Comparison of ENCODE assay signal across 9 mouse cellular contexts in the genomic region with DNA sequence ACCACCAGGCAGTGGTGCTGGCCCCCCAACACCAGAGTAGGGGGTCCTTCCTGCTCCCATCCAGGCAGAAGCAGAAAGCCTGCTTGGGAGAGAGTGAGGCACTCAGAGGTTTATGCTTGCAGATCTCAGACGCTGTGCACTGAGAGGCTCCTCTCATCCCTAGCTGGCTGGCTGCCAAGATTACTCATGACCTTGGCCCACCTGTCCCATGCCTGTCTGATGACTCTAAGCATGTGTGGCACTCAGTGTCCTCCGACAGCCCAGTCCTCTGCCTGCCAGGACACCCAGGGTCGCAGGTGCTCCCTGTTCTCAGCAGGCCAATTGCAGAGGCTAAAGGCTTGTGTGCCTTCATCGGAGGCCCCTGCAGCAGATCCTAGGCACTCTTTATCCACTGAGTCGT. TPM values are rescaled to one million over a fixed set of nuclear protein-coding genes. Genes with fewer than 3 reads are reported as not detected.
DNase-seq lines count a peak whose midpoint lies in the region; ATAC-seq lines count a peak whose summit lies in the region.
"Had no signal": no experiment of that assay in that cellular context is flagged by ENCODE, and none has a peak within 500 bp of the region (broad histone marks: within the 10 kb centered on the region; RNA-seq: fewer than 3 reads in every experiment).

No protein-coding gene starts in this region.

- intact Hi-C loops in heart, postnatal 14 days (cut with DNase I), result no loop called here

- DNase-seq in gastrocnemius, adult 18-20 months (ENCODE audit: low spot score), result peak; percentile 86
- DNase-seq in gastrocnemius, postnatal 4 days (ENCODE audit: low spot score in 2 of 2), result no peak
- DNase-seq in 3T3-L1 (ENCODE audit: low read depth, low spot score), result peak; percentile 47
- DNase-seq in cerebellum, adult 11-12 months, result peak; percentile 84
- peak; percentile 43 to 51 for DNase-seq in heart, postnatal 14 days
- no peak for DNase-seq in right cerebral cortex, postnatal 36 days (ENCODE audit: low spot score in 2 of 2)
- DNase-seq: lung, postnatal 10 days had no signal

- ATAC-seq in granulocyte monocyte progenitor cell, adult 5-6 weeks (replicated peaks; ENCODE audit: poor library complexity, severe bottlenecking), result no peak
- no peak for ATAC-seq in megakaryocyte, adult 5-6 weeks (ENCODE audit: poor library complexity, severe bottlenecking)

RNA-seq across cellular contexts. Expression of gene Tmem52, which starts 4.4 kb away (rescaled TPM):
- 100 to 1,000 TPM; 138 to 243 TPM for total RNA-seq in gastrocnemius, adult 18-20 months (2021)
- 10 to 100 TPM; 65.3 to 85.5 TPM for total RNA-seq in gastrocnemius, postnatal 4 days (2021)
- 1 to 10 TPM; 3.6 to 6.9 TPM for total RNA-seq in heart, postnatal 14 days (2021)
- total RNA-seq in granulocyte monocyte progenitor cell, adult 5-6 weeks (2014; fragmentation: Nextera tagmentation), result not detected in 2 replicates
- total RNA-seq in granulocyte monocyte progenitor cell, adult 5-6 weeks (2017), result not detected in 2 replicates
- not detected in 2 replicates for total RNA-seq in megakaryocyte, adult 5-6 weeks (2015)
- not detected in 2 replicates for total RNA-seq in megakaryocyte, adult 5-6 weeks (2017)

RNA-seq across cellular contexts. Expression of gene Gnb1, which starts 17.8 kb away (rescaled TPM):
- total RNA-seq in gastrocnemius, adult 18-20 months (2021), result 10 to 100 TPM; 48.6 to 59.8 TPM
- total RNA-seq in gastrocnemius, postnatal 4 days (2021), result 100 to 1,000 TPM; 272 to 286 TPM
- 100 to 1,000 TPM; 207 to 223 TPM for total RNA-seq in heart, postnatal 14 days (2021)
- total RNA-seq in granulocyte monocyte progenitor cell, adult 5-6 weeks (2014; fragmentation: Nextera tagmentation), result 220 and 223 TPM in 2 replicates
- 135 and 137 TPM in 2 replicates for total RNA-seq in granulocyte monocyte progenitor cell, adult 5-6 weeks (2017)
- 244 and 278 TPM in 2 replicates for total RNA-seq in megakaryocyte, adult 5-6 weeks (2015)
- 158 and 180 TPM in 2 replicates for total RNA-seq in megakaryocyte, adult 5-6 weeks (2017)

Comparison
In these comparisons a context has a peak if more than half of its experiments do, and no peak if none do; other contexts are left out.
1. DNase-seq: peak in gastrocnemius, adult 18-20 months (single experiment), 3T3-L1 (single experiment), cerebellum, adult 11-12 months (single experiment) and heart, postnatal 14 days (2 of 2); none in gastrocnemius, postnatal 4 days (0 of 2) and right cerebral cortex, postnatal 36 days (0 of 2).
2. RNA of gene Tmem52, which starts 4.4 kb away (total RNA-seq): 138 to 243 TPM in gastrocnemius, adult 18-20 months and 65.3 to 85.5 TPM in gastrocnemius, postnatal 4 days; 3.6 to 6.9 TPM in heart, postnatal 14 days, not detected in granulocyte monocyte progenitor cell, adult 5-6 weeks and not detected in megakaryocyte, adult 5-6 weeks; every median in the first group is over 4 times any median in the second.